Mouse (Mus musculus) left cerebral cortex, adult 2 months (tissue): ENCODE measurements around the gene Cops3. TPM values are rescaled to one million over a fixed set of nuclear protein-coding genes. Genes with fewer than 3 reads are reported as not detected.

ENCODE experiments used
- DNase-seq, 2 experiments: peaks; one replicate each; pipeline ENCODE4 v3.0.0; 2021 to 2022; ENCODE audit warnings: low spot score in 2 of 2, mixed read lengths in 1 of 2; ENCODE audit errors: extremely low spot score in 1 of 2
- H3K27ac ChIP-seq: fragments of 200-600 bp; 2 replicates; pipeline ENCODE4 v1.8.1; 2022
- H3K4me3 ChIP-seq: fragments of 200-600 bp; 2 replicates; pipeline ENCODE4 v1.8.1; 2022
- CTCF ChIP-seq: fragments of 200-600 bp; IDR thresholded peaks from 2 replicates; pipeline ENCODE4 v1.8.1; 2022; ENCODE audit warnings: antibody characterized with exemption, mild to moderate bottlenecking, moderate library complexity
- intact Hi-C: fragments of 180-260 bp; cut with DNase I; formaldehyde crosslinking; loops from one replicate; pipeline ENCODE4 v1.15.1; 2025
- total RNA-seq, 2 experiments: library from RNA; stranded (reverse); gene quantifications; 2 replicates each; pipeline ENCODE4 v1.2.3; 2021

Cops3 gene
- total RNA-seq, 2 experiments from 2014 or later, result 68.7 to 69.1 TPM

- H3K27ac ChIP-seq, result no peak within 1 kb of the TSS
- TF ChIP-seq CTCF, result no peak
- intact Hi-C loops, result no loop called here
- H3K4me3 ChIP-seq, result peak within 1 kb of the TSS; percentile 45
- DNase-seq, result peak; percentile 46 to 48
Measured at GRCm38 (mm10) chr11:59787199-59787781, 52.3 kb downstream of the Cops3 start, which contains the start of gene Pld6. TSS of gene Pld6 (minus strand) at chr11:59787645.

GRCm38 (mm10) chr11:59786444-59787198, 53.0 kb downstream of the Cops3 start:
- DNase-seq, result no peak
- Histone ChIP-seq H3K4me3 (peak overlapping the region; percentile 45; the same call in 1 of the 2 replicates), H3K27ac (no peak overlapping the region)
- intact Hi-C loops, result no loop called here
- no peak for TF ChIP-seq CTCF

DNA sequence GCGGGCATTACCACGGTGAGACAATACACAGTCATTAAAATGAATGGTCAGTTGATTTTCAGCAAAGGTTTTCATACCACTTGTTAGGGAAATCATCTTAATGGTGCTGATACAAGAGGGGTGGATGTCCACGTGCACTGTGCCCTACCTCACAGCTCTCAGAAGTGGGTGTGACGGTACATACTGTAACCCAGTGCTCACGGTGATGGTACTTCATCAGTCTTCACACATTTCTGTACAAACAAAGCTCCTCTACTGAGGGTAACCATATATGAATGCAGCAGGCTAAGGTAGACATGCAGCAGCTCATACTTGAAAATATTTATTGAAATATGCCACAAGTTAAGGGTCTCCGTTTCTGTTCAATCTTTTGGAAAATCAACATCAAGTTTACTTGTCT, 56.0 kb downstream of the Cops3 start:
- intact Hi-C loops, result no loop called here
- TF ChIP-seq CTCF, result no peak
- no peak for DNase-seq
- Histone ChIP-seq H3K27ac (no peak overlapping the region), H3K4me3 (no peak overlapping the region)

DNA sequence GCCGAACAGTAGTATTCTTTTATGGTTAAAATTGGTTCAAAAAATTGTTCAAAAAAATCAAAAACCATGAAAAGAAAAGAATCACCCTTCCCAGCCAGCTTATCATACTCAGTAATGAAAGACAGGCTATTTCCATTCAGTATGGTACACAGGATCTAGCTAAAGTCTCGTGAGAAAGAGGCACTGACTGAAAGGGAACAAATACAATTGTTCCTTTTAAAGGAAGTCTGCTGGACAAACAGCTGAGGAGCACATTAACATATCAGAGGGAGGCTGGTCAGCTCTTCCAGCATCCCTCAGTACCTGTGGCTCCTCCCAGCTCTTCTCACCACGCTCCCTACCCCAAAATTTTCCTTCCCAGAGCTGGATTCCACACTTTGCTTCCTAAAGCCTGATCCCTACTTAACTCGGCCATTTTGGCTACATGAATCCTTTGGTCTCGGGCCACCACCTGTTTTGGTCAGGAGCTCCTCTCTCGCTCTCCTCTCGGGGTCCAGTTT, 57.5 kb downstream of the Cops3 start:
- intact Hi-C loops, result no loop called here
- DNase-seq, result no peak
- Histone ChIP-seq H3K27ac (no peak overlapping the region), H3K4me3 (no peak overlapping the region)
- TF ChIP-seq CTCF, result no peak

- TF ChIP-seq CTCF, result no peak
- Histone ChIP-seq H3K27ac (no peak overlapping the region), H3K4me3 (no peak overlapping the region)
- intact Hi-C loops, result no loop called here
- DNase-seq, result no peak
Measured at GRCm38 (mm10) chr11:59780241-59780640, 59.4 kb downstream of the Cops3 start.

DNA sequence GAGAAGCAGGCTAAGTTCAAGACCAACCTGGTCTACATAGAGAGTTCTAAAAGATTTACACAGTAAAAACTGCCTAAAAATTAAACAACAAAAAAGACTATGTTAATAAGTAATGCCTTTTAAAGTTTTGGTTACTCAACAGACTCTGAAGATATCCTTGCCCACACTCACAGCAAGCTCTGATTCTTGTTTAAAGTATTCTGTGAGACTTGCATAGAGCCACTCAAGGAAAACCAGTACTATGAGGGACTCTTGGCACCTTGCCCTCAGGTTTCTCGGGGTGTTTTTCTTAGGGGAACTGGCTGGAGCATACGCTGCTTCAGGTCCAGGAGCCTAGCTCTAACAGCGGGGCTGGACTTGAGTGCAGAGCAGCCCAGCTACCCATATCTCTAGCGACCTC, 60.2 kb downstream of the Cops3 start:
- no peak for DNase-seq
- intact Hi-C loops, result no loop called here
- no peak for TF ChIP-seq CTCF
- Histone ChIP-seq H3K4me3 (no peak overlapping the region), H3K27ac (no peak overlapping the region)

DNA sequence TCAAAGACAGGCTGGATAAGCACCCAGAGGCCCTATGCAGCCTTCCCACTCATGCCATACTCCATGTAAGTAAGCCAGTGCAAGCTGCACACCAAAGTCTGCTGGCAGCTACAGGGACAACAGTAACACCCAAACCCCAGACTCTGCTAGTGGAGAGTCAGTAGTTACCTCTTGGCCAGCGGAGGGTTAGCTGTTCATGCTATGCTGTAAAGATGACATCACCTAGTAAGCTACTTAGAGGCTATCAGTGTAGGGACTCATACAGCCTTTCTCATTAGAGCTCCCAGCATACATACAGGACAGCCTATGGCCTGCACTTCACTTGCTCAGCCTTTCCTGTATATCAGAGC, 60.8 kb downstream of the Cops3 start:
- Histone ChIP-seq H3K27ac (no peak overlapping the region), H3K4me3 (no peak overlapping the region)
- intact Hi-C loops, result no loop called here
- no peak for DNase-seq
- TF ChIP-seq CTCF, result no peak

- intact Hi-C loops, result no loop called here
- Histone ChIP-seq H3K4me3 (no peak overlapping the region), H3K27ac (no peak overlapping the region)
- peak; percentile 56 to 68 for DNase-seq
- TF ChIP-seq CTCF, result peak; percentile 93
Measured at GRCm38 (mm10) chr11:59778181-59778873, 61.3 kb downstream of the Cops3 start.

- Histone ChIP-seq H3K4me3 (no peak overlapping the region), H3K27ac (no peak overlapping the region)
- no peak for DNase-seq
- intact Hi-C loops, result no loop called here
- TF ChIP-seq CTCF, result no peak
Measured at GRCm38 (mm10) chr11:59777259-59777658, 62.4 kb downstream of the Cops3 start.

GRCm38 (mm10) chr11:59775435-59776148, 64.0 kb downstream of the Cops3 start:
- TF ChIP-seq CTCF, result peak; percentile 31
- intact Hi-C loops, result no loop called here
- Histone ChIP-seq H3K4me3 (no peak overlapping the region), H3K27ac (0 out of 2 replicates have a peak overlapping the region, but pooled peaks have one; percentile 8)
- DNase-seq, result no peak

- no peak for DNase-seq
- intact Hi-C loops, result no loop called here
- Histone ChIP-seq H3K4me3 (no peak overlapping the region), H3K27ac (no peak overlapping the region)
- no peak for TF ChIP-seq CTCF
Measured at GRCm38 (mm10) chr11:59774522-59774921, 65.1 kb downstream of the Cops3 start.

- DNase-seq, result no peak
- intact Hi-C loops, result no loop called here
- no peak overlapping the region for H3K4me3 ChIP-seq
- no peak overlapping the region for H3K27ac ChIP-seq
- TF ChIP-seq CTCF, result no peak
Measured at GRCm38 (mm10) chr11:59772902-59773301, 66.7 kb downstream of the Cops3 start.
